Mouse (Mus musculus) liver, adult 2 months (tissue): ENCODE measurements around the gene Prokr2.

Experiments
- CTCF ChIP-seq: fragments of 200-500 bp; IDR thresholded peaks from 2 replicates; pipeline ENCODE4 v1.5.1; 2011; ENCODE audit warnings: low read depth, low read length, control low read depth
- POLR2A ChIP-seq: fragments of 200-500 bp; IDR thresholded peaks from 2 replicates; pipeline ENCODE4 v1.6.1; 2011; ENCODE audit warnings: low read length, control low read depth; ENCODE audit not compliant: insufficient read depth; ENCODE audit errors: extremely low read depth

DNA sequence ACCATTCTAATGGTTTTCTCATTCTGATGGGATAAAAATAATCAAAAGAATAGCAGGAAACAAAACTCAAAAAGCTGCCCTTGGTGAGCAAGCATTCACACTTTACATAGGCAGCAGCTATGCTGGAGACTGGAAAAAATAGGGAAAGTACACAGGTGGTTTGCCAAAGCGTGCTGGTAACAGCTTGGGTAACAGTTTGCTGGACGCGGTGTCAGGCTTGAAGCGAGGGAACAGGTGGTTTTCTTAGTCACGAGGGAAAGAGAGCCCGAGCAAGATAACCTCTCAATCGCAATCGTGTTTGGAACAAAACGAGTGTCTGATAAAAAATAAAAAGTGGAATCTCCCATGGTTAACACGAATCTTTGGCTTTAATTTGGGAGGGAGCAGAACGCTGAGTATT is 41.4 kb downstream of the Prokr2 start:
- TF ChIP-seq CTCF (no peak), POLR2A (no peak)
